Comparison of ENCODE assay signal across 12 mouse cellular contexts in the genomic region with DNA sequence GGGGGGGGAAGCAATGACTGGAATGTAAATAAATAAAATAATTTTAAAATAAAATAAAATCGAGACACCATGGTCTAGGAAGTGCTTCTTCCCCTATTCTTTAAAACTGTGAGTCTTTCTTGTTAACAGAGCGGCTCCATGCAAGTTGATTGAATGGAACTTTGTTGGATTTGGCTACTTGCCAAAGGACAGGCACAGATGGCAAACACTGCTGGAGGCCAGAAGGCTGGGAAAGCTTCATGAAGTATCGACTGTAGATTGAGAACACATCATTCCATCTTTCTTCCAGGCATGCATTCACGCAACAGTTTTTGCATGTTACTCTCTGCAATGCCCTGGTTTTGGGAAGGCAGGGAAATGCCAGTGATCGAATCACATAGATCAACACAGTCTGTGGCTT. TPM values are rescaled to one million over a fixed set of nuclear protein-coding genes. Genes with fewer than 3 reads are reported as not detected.
DNase-seq lines count a peak whose midpoint lies in the region; ATAC-seq and TF ChIP-seq lines count a peak whose summit lies in the region.
"Had no signal": no experiment of that assay in that cellular context is flagged by ENCODE, and none has a peak within 500 bp of the region (broad histone marks: within the 10 kb centered on the region; RNA-seq: fewer than 3 reads in every experiment).

No protein-coding gene starts in this region.

- TF ChIP-seq EP300 in lung, postnatal 0 days (IDR thresholded peaks at IDR 0.05), result no peak

- no peak overlapping the region for H3K4me2 ChIP-seq in embryonic facial prominence, embryonic 11.5 days (ENCODE audit: low read depth, low read length)
- no peak overlapping the region for H3K4me2 ChIP-seq in lung, embryonic 14.5 days
- no peak overlapping the region for H3K4me2 ChIP-seq in lung, postnatal 0 days (replicated peaks; ENCODE audit: low read depth, low read length)
- no peak overlapping the region for H3K4me2 ChIP-seq in stomach, embryonic 16.5 days (ENCODE audit: low read depth, low read length)
- H3K4me2 ChIP-seq: stomach, embryonic 15.5 days had no signal

- H3K4me1 ChIP-seq in embryonic facial prominence, embryonic 11.5 days (ENCODE audit: control insufficient read depth, insufficient read depth, low read length), result no peaks in the 10 kb centered on the region
- peaks cover 9% of the 10 kb centered on the region; the same call in 1 of the 2 replicates for H3K4me1 ChIP-seq in embryonic facial prominence, embryonic 10.5 days
- H3K4me1 ChIP-seq in lung, embryonic 14.5 days (ENCODE audit: insufficient read depth), result no peaks in the 10 kb centered on the region
- no peaks in the 10 kb centered on the region for H3K4me1 ChIP-seq in lung, postnatal 0 days (ENCODE audit: insufficient read depth, low read depth, low read length)
- H3K4me1 ChIP-seq in stomach, embryonic 16.5 days (ENCODE audit: control insufficient read depth, insufficient read depth, low read length), result peaks cover 3% of the 10 kb centered on the region; the same call in 1 of the 2 replicates

- no peaks in the 10 kb centered on the region for H3K9me3 ChIP-seq in embryonic facial prominence, embryonic 11.5 days (replicated peaks; ENCODE audit: control insufficient read depth, low read length)
- H3K9me3 ChIP-seq in embryonic facial prominence, embryonic 10.5 days, result no peaks in the 10 kb centered on the region
- no peaks in the 10 kb centered on the region for H3K9me3 ChIP-seq in lung, embryonic 14.5 days (ENCODE audit: low read depth, low read length)
- H3K9me3 ChIP-seq in lung, postnatal 0 days (ENCODE audit: low read length), result no peaks in the 10 kb centered on the region
- H3K9me3 ChIP-seq in stomach, embryonic 16.5 days (replicated peaks; ENCODE audit: control insufficient read depth, low read length), result no peaks in the 10 kb centered on the region
- H3K9me3 ChIP-seq: G1E; heart, embryonic 10.5 days; stomach, embryonic 15.5 days had no signal

- no peak overlapping the region for H3K9ac ChIP-seq in embryonic facial prominence, embryonic 11.5 days (replicated peaks; ENCODE audit: low read length)
- H3K9ac ChIP-seq in lung, embryonic 14.5 days, result no peak overlapping the region
- H3K9ac ChIP-seq in lung, postnatal 0 days (replicated peaks; ENCODE audit: low read depth), result no peak overlapping the region
- no peak overlapping the region for H3K9ac ChIP-seq in stomach, embryonic 16.5 days (ENCODE audit: low read length)
- H3K9ac ChIP-seq: liver, embryonic 14.5 days; stomach, embryonic 15.5 days had no signal

- no peaks in the 10 kb centered on the region for H3K36me3 ChIP-seq in embryonic facial prominence, embryonic 11.5 days (replicated peaks; ENCODE audit: control insufficient read depth, insufficient read depth, low read depth, low read length)
- no peaks in the 10 kb centered on the region for H3K36me3 ChIP-seq in embryonic facial prominence, embryonic 10.5 days (replicated peaks)
- no peaks in the 10 kb centered on the region for H3K36me3 ChIP-seq in lung, embryonic 14.5 days (ENCODE audit: insufficient read depth)
- H3K36me3 ChIP-seq in lung, postnatal 0 days (ENCODE audit: insufficient read depth, low read length), result no peaks in the 10 kb centered on the region
- no peaks in the 10 kb centered on the region for H3K36me3 ChIP-seq in stomach, embryonic 16.5 days (ENCODE audit: control insufficient read depth, insufficient read depth, low read length)
- H3K36me3 ChIP-seq: heart, embryonic 10.5 days; stomach, embryonic 15.5 days had no signal

- no peak overlapping the region for H3K27ac ChIP-seq in embryonic facial prominence, embryonic 11.5 days (replicated peaks; ENCODE audit: low read depth, low read length)
- H3K27ac ChIP-seq in embryonic facial prominence, embryonic 10.5 days (replicated peaks), result no peak overlapping the region
- H3K27ac ChIP-seq in lung, embryonic 14.5 days (ENCODE audit: low read depth), result no peak overlapping the region
- H3K27ac ChIP-seq in lung, postnatal 0 days (ENCODE audit: low read length), result no peak overlapping the region
- H3K27ac ChIP-seq in stomach, embryonic 16.5 days (ENCODE audit: low read length), result no peak overlapping the region
- H3K27ac ChIP-seq: heart, embryonic 10.5 days; liver, embryonic 14.5 days; stomach, embryonic 15.5 days had no signal

- no peak for ATAC-seq in embryonic facial prominence, embryonic 11.5 days (replicated peaks; ENCODE audit: insufficient number of reproducible peaks, low FRiP score, low TSS enrichment, low read depth)
- no peak for ATAC-seq in lung, embryonic 14.5 days (ENCODE audit: insufficient read depth)
- no peak for ATAC-seq in lung, postnatal 0 days
- 0 out of 2 replicates have a peak, but pooled peaks have one; percentile 42 for ATAC-seq in stomach, embryonic 16.5 days (ENCODE audit: insufficient read depth, low FRiP score)

- WGBS in embryonic facial prominence, embryonic 11.5 days, result 70% methylated on average over 5 of the region's 5 CpGs
- WGBS in embryonic facial prominence, embryonic 10.5 days, result 82% methylated on average over 5 of the region's 5 CpGs
- 37% methylated on average over 5 of the region's 5 CpGs for WGBS in lung, embryonic 14.5 days
- WGBS in lung, postnatal 0 days, result 33% methylated on average over 5 of the region's 5 CpGs
- 50% methylated on average over 5 of the region's 5 CpGs for WGBS in stomach, embryonic 16.5 days

- TF ChIP-seq CTCF in lung, embryonic 14.5 days (IDR thresholded peaks at IDR 0.05; ENCODE audit: low read depth), result no peak
- no peak for TF ChIP-seq CTCF in lung, postnatal 0 days (IDR thresholded peaks at IDR 0.05)

- H3K27me3 ChIP-seq in embryonic facial prominence, embryonic 11.5 days (ENCODE audit: control insufficient read depth, insufficient read depth, low read length), result no peaks in the 10 kb centered on the region
- peaks cover 77% of the 10 kb centered on the region for H3K27me3 ChIP-seq in embryonic facial prominence, embryonic 10.5 days (replicated peaks; ENCODE audit: low read depth, poor library complexity, severe bottlenecking)
- H3K27me3 ChIP-seq in lung, embryonic 14.5 days (ENCODE audit: insufficient read depth, low read length), result no peaks in the 10 kb centered on the region
- no peaks in the 10 kb centered on the region for H3K27me3 ChIP-seq in lung, postnatal 0 days (replicated peaks; ENCODE audit: insufficient read depth, low read length)
- peaks cover 5% of the 10 kb centered on the region; the same call in 1 of the 2 replicates for H3K27me3 ChIP-seq in stomach, embryonic 16.5 days (ENCODE audit: control insufficient read depth, insufficient read depth, low read length)

- no peak overlapping the region for H3K4me3 ChIP-seq in embryonic facial prominence, embryonic 11.5 days (ENCODE audit: low read depth, low read length)
- H3K4me3 ChIP-seq in embryonic facial prominence, embryonic 10.5 days, result no peak overlapping the region
- no peak overlapping the region for H3K4me3 ChIP-seq in lung, embryonic 14.5 days (ENCODE audit: low read depth, low read length)
- no peak overlapping the region for H3K4me3 ChIP-seq in lung, postnatal 0 days (ENCODE audit: low read depth, low read length)
- H3K4me3 ChIP-seq in stomach, embryonic 16.5 days (replicated peaks; ENCODE audit: low read length), result no peak overlapping the region
- H3K4me3 ChIP-seq: heart, embryonic 10.5 days; stomach, embryonic 15.5 days had no signal

- DNase-seq in embryonic facial prominence, embryonic 11.5 days (ENCODE audit: low spot score), result peak; percentile 33
- no peak for DNase-seq in embryonic facial prominence, embryonic 10.5 days (ENCODE audit: low spot score)
- DNase-seq in lung, embryonic 14.5 days, result peak; percentile 55
- no peak for DNase-seq in lung, postnatal 0 days (ENCODE audit: low spot score)
- peak; percentile 47 to 56 for DNase-seq in cerebellum, postnatal 25 days
- DNase-seq in testis, postnatal 10 days (ENCODE audit: low spot score), result no peak
- DNase-seq in kidney, postnatal 36 days, result no peak

RNA-seq across cellular contexts. Expression of a gene that starts 4.3 kb away (rescaled TPM):
- 20.0 and 20.5 TPM in 2 replicates for polyA plus RNA-seq in embryonic facial prominence, embryonic 11.5 days (2014; fragmentation: Nextera tagmentation; extraction: Ambion mirVana)
- polyA plus RNA-seq in embryonic facial prominence, embryonic 10.5 days (2016; fragmentation: Nextera tagmentation; extraction: Ambion mirVana), result 14.8 and 15.3 TPM in 2 replicates
- polyA plus RNA-seq in lung, embryonic 14.5 days (2014; fragmentation: Nextera tagmentation; extraction: Ambion mirVana), result 29.4 and 29.6 TPM in 2 replicates
- polyA plus RNA-seq in lung, postnatal 0 days (2015; fragmentation: Nextera tagmentation; extraction: Ambion mirVana), result 3.0 TPM in 2 replicates
- polyA plus RNA-seq in stomach, embryonic 16.5 days (2015; fragmentation: Nextera tagmentation; extraction: Ambion mirVana), result 30.8 and 34.1 TPM in 2 replicates
- polyA plus RNA-seq: G1E had no signal

Comparison
In these comparisons a context has a peak if more than half of its experiments do, and no peak if none do; other contexts are left out.
1. DNase-seq: peak in embryonic facial prominence, embryonic 11.5 days (single experiment), lung, embryonic 14.5 days (single experiment) and cerebellum, postnatal 25 days (2 of 2); none in embryonic facial prominence, embryonic 10.5 days (single experiment), lung, postnatal 0 days (single experiment), testis, postnatal 10 days (single experiment) and kidney, postnatal 36 days (0 of 2).